Mouse (Mus musculus): ENCODE measurements at regions not wholly inside any gene's neighbourhood (a gene's known extent, or its start where the extent isn't known, plus 50 kb on each side); places are given as distances from the start of the nearest gene placed in this dataset.
"Not testable (repeated sequence)": the region's sequence is repeated elsewhere in the genome, so short reads cannot be mapped to it uniquely, and the experiment has no call there.

DNA sequence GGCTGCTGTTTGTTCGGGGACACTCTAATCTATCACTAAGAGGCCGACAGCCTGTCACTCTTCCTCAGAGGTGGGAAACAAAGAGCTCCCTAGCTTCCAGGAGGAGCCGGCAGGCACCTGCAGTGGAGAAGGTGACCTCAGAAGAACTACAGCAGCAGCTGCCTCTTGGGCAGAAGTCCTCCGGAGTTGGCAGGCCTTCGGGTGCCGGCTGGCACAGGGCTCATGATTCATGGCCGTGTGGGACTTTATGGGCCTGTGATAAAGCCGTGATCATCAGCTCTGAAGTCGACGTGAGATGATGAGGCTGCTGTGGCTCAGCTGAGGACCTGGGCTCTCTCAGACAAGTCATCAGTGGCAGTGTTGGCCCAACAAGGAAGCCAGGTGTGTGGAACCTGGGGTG, 208.9 kb upstream of the Lrfn2 start:
- Histone ChIP-seq H3K4me3 (ENCODE audit: insufficient read depth, low read length) (no peak overlapping the region), H3K27ac (ENCODE audit: insufficient read depth, low read length) (no peak overlapping the region), H3K4me1 (ENCODE audit: control insufficient read depth, insufficient read depth, low read length) (no peaks in the 10 kb centered on the region)
- TF ChIP-seq CTCF (IDR thresholded peaks at IDR 0.05; ENCODE audit: borderline replicate concordance, insufficient read depth, low read length) (no peak), POLR2A (IDR thresholded peaks at IDR 0.05; ENCODE audit: low read depth, low read length) (no peak)

DNA sequence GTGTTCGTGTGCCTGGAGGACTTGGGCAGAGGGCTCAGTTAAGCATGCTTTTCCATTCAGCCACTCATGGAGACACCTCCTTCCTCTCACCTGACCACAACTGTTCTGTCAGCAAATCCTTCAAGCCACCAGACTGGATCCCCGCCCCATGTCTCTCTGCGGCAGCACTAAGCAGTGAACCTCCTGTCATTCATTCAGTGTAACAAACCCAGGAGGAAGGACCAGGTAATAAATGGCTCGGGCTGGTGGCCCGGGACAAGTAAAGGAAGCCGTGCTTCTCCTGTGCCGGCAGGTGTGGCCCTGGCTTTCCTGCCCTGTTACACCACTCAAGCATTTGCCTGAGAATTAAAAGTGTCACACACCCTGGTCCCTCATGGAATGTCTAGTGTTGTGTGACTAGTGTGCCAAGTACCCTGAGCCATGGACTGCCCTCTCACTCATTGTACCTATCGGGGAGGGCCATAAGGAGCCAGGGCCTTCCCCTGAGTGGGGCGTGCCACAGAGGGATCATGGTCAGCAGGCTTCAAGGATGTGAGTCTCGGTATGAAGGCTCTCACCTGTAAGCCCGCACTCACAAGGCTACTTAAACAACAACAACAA, 207.6 kb upstream of the Lrfn2 start:
- TF ChIP-seq CTCF (IDR thresholded peaks at IDR 0.05; ENCODE audit: borderline replicate concordance, insufficient read depth, low read length), result no peak
- TF ChIP-seq POLR2A (IDR thresholded peaks at IDR 0.05; ENCODE audit: low read depth, low read length), result no peak
- no peak overlapping the region for H3K27ac ChIP-seq (ENCODE audit: insufficient read depth, low read length)
- no peaks in the 10 kb centered on the region for H3K4me1 ChIP-seq (ENCODE audit: control insufficient read depth, insufficient read depth, low read length)
- H3K4me3 ChIP-seq (ENCODE audit: insufficient read depth, low read length), result no peak overlapping the region

DNA sequence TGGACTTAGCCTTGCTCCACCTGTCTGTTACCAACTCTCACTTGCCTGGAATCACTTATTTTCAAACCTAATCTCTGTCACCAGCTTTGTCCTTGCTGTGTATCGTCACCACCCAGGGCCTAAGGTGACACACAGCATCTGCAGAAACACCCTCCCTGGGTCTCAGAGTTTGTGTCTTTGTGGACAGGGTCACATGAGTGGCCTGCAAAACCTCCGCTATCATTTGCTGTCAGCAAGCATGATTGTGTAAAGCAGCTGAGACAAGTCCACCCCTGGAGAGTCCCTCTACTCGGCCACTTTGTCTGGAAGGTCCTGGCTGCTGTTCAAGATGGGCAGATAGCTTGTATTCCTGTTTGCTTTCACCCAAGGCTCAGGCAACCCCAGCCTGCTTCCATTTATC, 205.7 kb upstream of the Lrfn2 start:
- TF ChIP-seq POLR2A (IDR thresholded peaks at IDR 0.05; ENCODE audit: low read depth, low read length), result no peak
- TF ChIP-seq CTCF (IDR thresholded peaks at IDR 0.05; ENCODE audit: borderline replicate concordance, insufficient read depth, low read length), result no peak
- Histone ChIP-seq H3K27ac (ENCODE audit: insufficient read depth, low read length) (no peak overlapping the region), H3K4me3 (ENCODE audit: insufficient read depth, low read length) (no peak overlapping the region)

GRCm38 (mm10) chr17:48733801-48734200, 198.4 kb upstream of the Lrfn2 start:
- H3K4me3 ChIP-seq (ENCODE audit: insufficient read depth, low read length), result no peak overlapping the region
- no peaks in the 10 kb centered on the region for H3K4me1 ChIP-seq (ENCODE audit: control insufficient read depth, insufficient read depth, low read length)
- TF ChIP-seq CTCF (IDR thresholded peaks at IDR 0.05; ENCODE audit: borderline replicate concordance, insufficient read depth, low read length) (no peak), POLR2A (IDR thresholded peaks at IDR 0.05; ENCODE audit: low read depth, low read length) (no peak)
- H3K27ac ChIP-seq (ENCODE audit: insufficient read depth, low read length), result no peak overlapping the region

More for the DNA sequence above, 205.7 kb upstream of the Lrfn2 start:
- no peaks in the 10 kb centered on the region for H3K4me1 ChIP-seq (ENCODE audit: control insufficient read depth, insufficient read depth, low read length)

GRCm38 (mm10) chr17:48737181-48737580, 195.0 kb upstream of the Lrfn2 start:
- not testable (repeated sequence) for H3K27ac ChIP-seq (ENCODE audit: insufficient read depth, low read length); H3K4me3 ChIP-seq (ENCODE audit: insufficient read depth, low read length); H3K4me1 ChIP-seq (ENCODE audit: control insufficient read depth, insufficient read depth, low read length)

DNA sequence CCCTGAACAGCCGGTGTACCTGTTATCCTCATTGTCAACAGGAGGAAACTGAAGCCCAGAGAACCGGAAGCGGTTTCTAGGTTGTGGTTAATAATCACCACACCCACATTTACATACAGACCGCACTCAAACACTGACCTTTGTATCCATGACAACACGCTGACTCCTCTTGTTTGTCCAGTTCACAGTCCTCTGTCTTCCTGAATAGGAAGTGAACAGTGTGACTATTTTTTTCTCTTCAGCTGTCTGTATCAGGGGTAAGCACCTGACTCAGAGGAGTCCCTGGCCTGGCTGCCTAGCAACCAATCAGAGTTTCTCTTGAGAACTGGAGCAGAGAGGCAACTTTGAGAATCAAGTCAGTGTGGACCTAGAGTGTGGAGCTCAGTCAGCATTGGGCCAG, 193.5 kb upstream of the Lrfn2 start:
- no peak overlapping the region for H3K27ac ChIP-seq (ENCODE audit: insufficient read depth, low read length)
- H3K4me1 ChIP-seq (ENCODE audit: control insufficient read depth, insufficient read depth, low read length), result no peaks in the 10 kb centered on the region
- no peak for TF ChIP-seq CTCF (IDR thresholded peaks at IDR 0.05; ENCODE audit: borderline replicate concordance, insufficient read depth, low read length)
- TF ChIP-seq POLR2A (IDR thresholded peaks at IDR 0.05; ENCODE audit: low read depth, low read length), result no peak
- no peak overlapping the region for H3K4me3 ChIP-seq (ENCODE audit: insufficient read depth, low read length)

DNA sequence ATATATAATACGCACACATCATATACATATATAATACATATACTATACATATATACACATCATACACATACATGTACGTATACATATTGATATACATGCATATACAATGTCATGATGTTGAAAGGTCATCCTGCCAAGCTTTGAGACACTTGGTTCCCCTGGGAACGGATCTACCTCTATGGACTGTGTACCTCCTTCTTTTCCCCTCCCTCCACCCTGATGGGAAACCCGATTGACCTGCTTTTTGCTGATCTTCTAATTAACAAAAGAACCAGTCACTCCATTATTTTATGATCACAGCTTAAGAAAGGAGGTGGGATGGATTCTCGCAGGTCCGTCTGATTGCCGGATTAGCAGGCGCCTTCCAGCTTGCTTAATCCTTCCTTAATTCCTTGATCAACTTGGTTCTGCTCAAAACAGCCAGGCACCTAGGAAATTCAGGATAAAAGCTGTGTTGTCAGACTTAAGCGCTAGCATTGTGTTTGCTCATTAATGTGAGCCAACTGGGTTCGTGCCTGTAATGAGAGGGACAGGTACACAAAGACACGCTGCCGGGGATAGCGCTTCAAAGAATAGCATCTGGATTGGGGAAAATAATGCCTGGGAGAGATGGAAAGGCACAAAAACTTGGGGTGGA, 189.3 kb upstream of the Lrfn2 start:
- Histone ChIP-seq H3K4me1 (ENCODE audit: control insufficient read depth, insufficient read depth, low read length) (no peaks in the 10 kb centered on the region), H3K4me3 (ENCODE audit: insufficient read depth, low read length) (no peak overlapping the region), H3K27ac (ENCODE audit: insufficient read depth, low read length) (no peak overlapping the region)
- TF ChIP-seq CTCF (IDR thresholded peaks at IDR 0.05; ENCODE audit: borderline replicate concordance, insufficient read depth, low read length), result no peak
- TF ChIP-seq POLR2A (IDR thresholded peaks at IDR 0.05; ENCODE audit: low read depth, low read length), result no peak

GRCm38 (mm10) chr17:48770099-48770498, 162.1 kb upstream of the Lrfn2 start:
- H3K4me1 ChIP-seq (ENCODE audit: control insufficient read depth, insufficient read depth, low read length), result no peaks in the 10 kb centered on the region
- TF ChIP-seq CTCF (IDR thresholded peaks at IDR 0.05; ENCODE audit: borderline replicate concordance, insufficient read depth, low read length) (no peak), POLR2A (IDR thresholded peaks at IDR 0.05; ENCODE audit: low read depth, low read length) (no peak)
- H3K4me3 ChIP-seq (ENCODE audit: insufficient read depth, low read length), result no peak overlapping the region
- no peak overlapping the region for H3K27ac ChIP-seq (ENCODE audit: insufficient read depth, low read length)

- Histone ChIP-seq H3K27ac (ENCODE audit: insufficient read depth, low read length) (no peak overlapping the region), H3K4me3 (ENCODE audit: insufficient read depth, low read length) (no peak overlapping the region)
- TF ChIP-seq POLR2A (IDR thresholded peaks at IDR 0.05; ENCODE audit: low read depth, low read length) (no peak), CTCF (IDR thresholded peaks at IDR 0.05; ENCODE audit: borderline replicate concordance, insufficient read depth, low read length) (no peak)
Measured at GRCm38 (mm10) chr17:48771721-48772320, 160.4 kb upstream of the Lrfn2 start.

DNA sequence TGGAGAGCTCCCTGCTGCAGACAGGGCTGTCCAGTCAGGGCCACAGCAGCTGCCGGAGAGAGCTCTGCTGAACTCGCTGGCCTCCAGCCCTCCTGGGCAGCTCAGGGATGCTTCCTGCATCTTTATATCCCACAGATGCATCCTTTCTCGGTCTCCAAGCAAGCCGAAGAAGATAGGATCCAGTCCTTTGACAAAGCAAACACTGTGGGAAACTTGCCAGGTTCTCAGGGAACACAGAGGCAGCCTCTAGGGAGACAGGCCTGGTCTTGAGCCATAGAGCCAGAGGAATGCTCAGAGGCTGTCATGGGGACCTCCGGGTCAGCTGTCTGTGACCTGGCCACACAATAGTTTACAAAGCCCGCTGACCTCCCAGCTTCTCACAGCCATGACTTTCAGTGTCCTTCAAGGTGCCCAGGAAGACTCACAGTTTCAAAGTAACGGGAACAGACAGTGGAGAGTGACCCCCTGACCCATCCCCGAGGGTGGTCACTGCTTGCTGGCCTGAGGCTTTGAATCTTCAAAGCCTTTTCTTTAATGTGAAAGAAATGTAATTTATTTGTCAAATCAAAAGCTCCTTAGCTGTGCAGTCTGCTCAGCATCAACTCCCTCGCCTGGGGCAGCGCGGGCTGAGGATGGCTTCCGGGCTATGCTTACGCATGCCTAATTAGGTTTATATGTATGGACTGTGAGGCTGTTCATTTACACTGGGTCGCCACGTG, 157.8 kb upstream of the Lrfn2 start:
- no peak overlapping the region for H3K27ac ChIP-seq (ENCODE audit: insufficient read depth, low read length)
- no peak overlapping the region for H3K4me3 ChIP-seq (ENCODE audit: insufficient read depth, low read length)
- no peak for TF ChIP-seq CTCF (IDR thresholded peaks at IDR 0.05; ENCODE audit: borderline replicate concordance, insufficient read depth, low read length)
- no peak for TF ChIP-seq POLR2A (IDR thresholded peaks at IDR 0.05; ENCODE audit: low read depth, low read length)
- no peaks in the 10 kb centered on the region for H3K4me1 ChIP-seq (ENCODE audit: control insufficient read depth, insufficient read depth, low read length)

More at GRCm38 (mm10) chr17:48771721-48772320, 160.4 kb upstream of the Lrfn2 start:
- no peaks in the 10 kb centered on the region for H3K4me1 ChIP-seq (ENCODE audit: control insufficient read depth, insufficient read depth, low read length)
